Mouse (Mus musculus) ES-Bruce4 (cell line): Measurements from ENCODE around the gene Fcgrt. TPM values are rescaled to one million over a fixed set of nuclear protein-coding genes. Genes with fewer than 3 reads are reported as not detected.

Experiments used
- H3K27ac ChIP-seq: 2 replicates; pipeline ENCODE4 v1.5.1; 2012; ENCODE audit warnings: low read length, inconsistent platforms; ENCODE audit not compliant: insufficient read depth
- H3K27me3 ChIP-seq: 2 replicates; pipeline ENCODE4 v1.6.1; 2012; ENCODE audit warnings: mild to moderate bottlenecking, low read length, inconsistent platforms; ENCODE audit not compliant: control insufficient read depth, poor library complexity, insufficient read depth, severe bottlenecking
- H3K36me3 ChIP-seq: 2 replicates; pipeline ENCODE4 v1.6.1; 2012; ENCODE audit warnings: inconsistent platforms, mild to moderate bottlenecking, low read length, moderate library complexity; ENCODE audit not compliant: control insufficient read depth, poor library complexity, insufficient read depth, severe bottlenecking
- H3K4me1 ChIP-seq: one replicate; pipeline ENCODE4 v1.8.1; 2011; ENCODE audit warnings: low read length; ENCODE audit not compliant: control insufficient read depth, insufficient read depth
- H3K4me3 ChIP-seq: 2 replicates; pipeline ENCODE4 v1.5.1; 2011; ENCODE audit warnings: low read depth, mild to moderate bottlenecking, low read length
- H3K9ac ChIP-seq: 2 replicates; pipeline ENCODE4 v1.6.1; 2012; ENCODE audit warnings: low read depth, mild to moderate bottlenecking, inconsistent platforms; ENCODE audit not compliant: poor library complexity, severe bottlenecking
- H3K9me3 ChIP-seq: replicated peaks from 2 replicates; pipeline ENCODE4 v1.6.1; 2012; ENCODE audit warnings: mild to moderate bottlenecking, low read length, inconsistent platforms; ENCODE audit not compliant: control insufficient read depth, poor library complexity, insufficient read depth, severe bottlenecking
- CTCF ChIP-seq: IDR thresholded peaks from one replicate; pipeline ENCODE4 v1.8.1; 2011; ENCODE audit warnings: low read depth, low read length
- EP300 ChIP-seq: IDR thresholded peaks from 2 replicates; pipeline ENCODE4 v1.6.1; 2011; ENCODE audit warnings: low read depth, low read length; ENCODE audit not compliant: insufficient read depth
- POLR2A ChIP-seq: IDR thresholded peaks from one replicate; pipeline ENCODE4 v1.8.1; 2011; ENCODE audit warnings: low read length; ENCODE audit not compliant: insufficient read depth
- polyA plus RNA-seq: library from polyadenylated mRNA; stranded (reverse); fragments of >200 nt; gene quantifications from 2 replicates; pipeline ENCODE4 v1.2.4, GENCODE M21; 2011; ENCODE audit warnings: low read depth; ENCODE audit not compliant: missing spikeins, insufficient read depth, insufficient read length

The Fcgrt gene
- polyA plus RNA-seq, 1 experiment: 2.0 TPM

GRCm38 (mm10) chr7:45051601-45051974, 52.1 kb downstream of the Fcgrt start:
- H3K9ac ChIP-seq: peak overlapping the region; percentile 96
- peaks cover 5% of the 10 kb centered on the region for H3K4me1 ChIP-seq
- H3K4me3 ChIP-seq: peak overlapping the region; percentile 74
- H3K36me3 ChIP-seq: peaks cover 19% of the 10 kb centered on the region; the same call in 1 of the 2 replicates
- TF ChIP-seq EP300 (no peak), CTCF (no peak), POLR2A (no peak)
- peak overlapping the region; percentile 91 for H3K27ac ChIP-seq
- no peaks in the 10 kb centered on the region for H3K9me3 ChIP-seq
- no peaks in the 10 kb centered on the region for H3K27me3 ChIP-seq

- peaks cover 5% of the 10 kb centered on the region for H3K4me1 ChIP-seq
- H3K4me3 ChIP-seq: peak overlapping the region; percentile 74
- H3K36me3 ChIP-seq: peaks cover 19% of the 10 kb centered on the region; the same call in 1 of the 2 replicates
- H3K9ac ChIP-seq: peak overlapping the region; percentile 96
- no peaks in the 10 kb centered on the region for H3K27me3 ChIP-seq
- peak overlapping the region; percentile 91 for H3K27ac ChIP-seq
- TF ChIP-seq CTCF (no peak), POLR2A (peak; percentile 23)
- no peaks in the 10 kb centered on the region for H3K9me3 ChIP-seq
These were observed 52.6 kb downstream of the Fcgrt start for GRCm38 (mm10) chr7:45050945-45051600.

DNA sequence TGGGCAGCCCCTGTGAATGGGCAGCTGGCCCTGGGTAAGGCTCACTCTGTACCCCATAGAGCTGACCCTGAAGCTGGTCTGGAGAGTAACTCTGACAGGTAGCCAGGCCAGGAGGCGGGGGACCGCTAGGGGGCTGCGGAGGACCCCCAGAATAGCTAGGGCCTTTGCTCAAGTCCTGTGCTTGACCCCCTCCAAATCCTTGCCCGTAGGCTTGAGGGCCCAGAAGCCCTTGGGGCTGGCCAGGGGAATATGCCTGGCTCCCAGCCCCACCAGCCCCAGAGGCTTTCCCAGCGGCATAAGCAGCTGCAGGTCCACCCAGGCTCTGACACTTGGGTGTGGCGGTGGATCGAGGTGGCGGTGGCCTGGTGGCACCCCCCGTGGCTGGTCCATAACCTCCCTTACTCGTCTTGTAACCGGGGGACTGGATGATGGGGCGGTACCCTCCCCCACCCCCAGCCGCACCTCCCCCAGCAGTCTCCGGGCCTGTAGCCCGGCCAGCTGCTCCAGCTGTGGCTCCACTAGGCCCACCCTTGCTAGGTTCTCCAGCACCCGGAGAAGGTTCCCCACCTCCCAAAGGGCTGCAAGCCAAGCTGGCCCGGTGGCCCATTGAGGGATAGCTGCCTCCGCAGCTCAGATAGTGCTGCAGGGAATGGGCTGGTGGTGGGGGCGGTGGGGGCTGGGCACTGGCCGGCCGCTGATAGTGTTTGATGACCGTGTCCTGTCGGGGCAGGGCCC, 54.6 kb downstream of the Fcgrt start:
- peaks cover 5% of the 10 kb centered on the region for H3K4me1 ChIP-seq
- H3K9ac ChIP-seq: 0 out of 2 replicates have a peak overlapping the region, but pooled peaks have one; percentile 15
- no peaks in the 10 kb centered on the region for H3K27me3 ChIP-seq
- H3K27ac ChIP-seq: no peak overlapping the region
- H3K36me3 ChIP-seq: peaks cover 25% of the 10 kb centered on the region
- no peaks in the 10 kb centered on the region for H3K9me3 ChIP-seq
- TF ChIP-seq POLR2A: no peak
- no peak for TF ChIP-seq CTCF
- no peak for TF ChIP-seq EP300
- no peak overlapping the region for H3K4me3 ChIP-seq

GRCm38 (mm10) chr7:45048001-45048890, 55.4 kb downstream of the Fcgrt start:
- TF ChIP-seq CTCF (peak; percentile 33), POLR2A (no peak)
- H3K4me3 ChIP-seq: 0 out of 2 replicates have a peak overlapping the region, but pooled peaks have one; percentile 3
- peaks cover 5% of the 10 kb centered on the region for H3K4me1 ChIP-seq
- no peaks in the 10 kb centered on the region for H3K27me3 ChIP-seq
- H3K9me3 ChIP-seq: no peaks in the 10 kb centered on the region
- no peak overlapping the region for H3K9ac ChIP-seq
- no peak overlapping the region for H3K27ac ChIP-seq
- peaks cover 33% of the 10 kb centered on the region for H3K36me3 ChIP-seq

DNA sequence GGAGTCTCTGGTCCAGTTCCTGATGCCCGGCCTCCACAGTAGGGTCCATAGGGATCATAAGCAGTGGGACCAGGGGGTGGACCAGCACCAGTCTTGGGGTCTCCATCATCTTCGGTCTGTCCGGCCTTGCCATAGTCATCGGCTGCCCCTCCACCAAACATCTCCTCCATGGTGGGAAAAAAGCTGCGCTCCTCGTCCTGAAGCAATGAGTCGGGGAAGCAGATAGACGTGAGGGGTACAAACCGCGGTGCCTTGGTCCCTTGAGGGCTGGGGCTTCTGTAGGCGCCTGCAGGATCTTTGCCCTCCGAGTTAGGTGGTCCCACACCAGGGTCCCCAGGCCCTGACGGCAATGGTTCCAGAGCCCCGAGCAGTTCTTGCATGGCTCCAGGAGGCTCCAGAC, 56.2 kb downstream of the Fcgrt start:
- Histone ChIP-seq H3K9me3 (no peaks in the 10 kb centered on the region), H3K9ac (no peak overlapping the region), H3K27me3 (no peaks in the 10 kb centered on the region), H3K4me3 (no peak overlapping the region), H3K4me1 (peaks cover 5% of the 10 kb centered on the region), H3K36me3 (peaks cover 40% of the 10 kb centered on the region), H3K27ac (no peak overlapping the region)
- TF ChIP-seq EP300 (no peak), POLR2A (no peak), CTCF (no peak)
